Mouse (Mus musculus): ENCODE data around the gene Olfr1129.
"Not testable (repeated sequence)": the region's sequence is repeated elsewhere in the genome, so short reads cannot be mapped to it uniquely, and the experiment has no call there.

- not testable (repeated sequence) for TF ChIP-seq CTCF (conservative IDR thresholded peaks at IDR 0.05; ENCODE audit: low read length); POU5F1 (IDR thresholded peaks at IDR 0.05; ENCODE audit: borderline replicate concordance, low read length); NANOG (IDR thresholded peaks at IDR 0.05; ENCODE audit: borderline replicate concordance, low read length)
Measured at GRCm38 (mm10) chr2:87605912-87606311, 32.2 kb downstream of the Olfr1129 start, which contains the start of gene Olfr1130.
